ENCODE assay signal across 16 mouse cellular contexts in genomic region chr7:98186637-98187036, GRCm38 (mm10). TPM values are rescaled to one million over a fixed set of nuclear protein-coding genes. Genes with fewer than 3 reads are reported as not detected.
DNase-seq lines count a peak whose midpoint lies in the region; ATAC-seq lines count a peak whose summit lies in the region.
"Had no signal": no experiment of that assay in that cellular context is flagged by ENCODE, and none has a peak within 500 bp of the region (broad histone marks: within the 10 kb centered on the region; RNA-seq: fewer than 3 reads in every experiment).

No protein-coding gene starts in this region.

- H3K4me1 ChIP-seq in forebrain, embryonic 13.5 days, result peaks cover 31% of the 10 kb centered on the region
- peaks cover 2% of the 10 kb centered on the region; the same call in 1 of the 2 replicates for H3K4me1 ChIP-seq in hindbrain, embryonic 16.5 days (ENCODE audit: control insufficient read depth, insufficient read depth, low read depth, low read length)
- H3K4me1 ChIP-seq in neural tube, embryonic 15.5 days, result peaks cover 11% of the 10 kb centered on the region; the same call in 1 of the 2 replicates
- H3K4me1 ChIP-seq: limb, embryonic 12.5 days had no signal

- DNase-seq in retina, postnatal 1 day, result peak; percentile 84
- DNase-seq in retina, embryonic 14.5 days (ENCODE audit: low spot score), result no peak
- no peak for DNase-seq in lung, postnatal 25 days (ENCODE audit: low spot score)
- no peak for DNase-seq in kidney, adult 11 months
- DNase-seq in ovary, adult 18-20 months (ENCODE audit: low spot score), result no peak
- DNase-seq: adrenal gland, postnatal 25 days; cerebellum, adult 9-10 months; gastrocnemius, postnatal 10 days; kidney, postnatal 36 days; lung, adult 18-20 months had no signal

- WGBS in forebrain, embryonic 13.5 days, result 14% methylated on average over 8 of the region's 8 CpGs
- WGBS in hindbrain, embryonic 16.5 days, result 16% methylated on average over 8 of the region's 8 CpGs
- WGBS in neural tube, embryonic 15.5 days, result 23% methylated on average over 8 of the region's 8 CpGs

- peak; percentile 94 for ATAC-seq in forebrain, embryonic 13.5 days
- ATAC-seq in hindbrain, embryonic 16.5 days, result peak; percentile 80
- ATAC-seq in neural tube, embryonic 15.5 days (ENCODE audit: low FRiP score), result no peak

- no peak overlapping the region for H3K9ac ChIP-seq in forebrain, embryonic 13.5 days
- no peak overlapping the region for H3K9ac ChIP-seq in hindbrain, embryonic 16.5 days (ENCODE audit: low read depth, low read length)
- no peak overlapping the region for H3K9ac ChIP-seq in neural tube, embryonic 15.5 days (replicated peaks)
- H3K9ac ChIP-seq: heart, embryonic 13.5 days; limb, embryonic 12.5 days had no signal

- peaks cover 57% of the 10 kb centered on the region for H3K27me3 ChIP-seq in forebrain, embryonic 13.5 days
- peaks cover under 1% of the 10 kb centered on the region; the same call in 1 of the 2 replicates for H3K27me3 ChIP-seq in hindbrain, embryonic 16.5 days (replicated peaks; ENCODE audit: control insufficient read depth, insufficient read depth, low read length)
- peaks cover 2% of the 10 kb centered on the region; the same call in 1 of the 2 replicates for H3K27me3 ChIP-seq in neural tube, embryonic 15.5 days (replicated peaks)

- no peaks in the 10 kb centered on the region for H3K36me3 ChIP-seq in forebrain, embryonic 13.5 days (ENCODE audit: poor library complexity, severe bottlenecking)
- H3K36me3 ChIP-seq in hindbrain, embryonic 16.5 days (ENCODE audit: control insufficient read depth, insufficient read depth, low read length), result no peaks in the 10 kb centered on the region
- H3K36me3 ChIP-seq in neural tube, embryonic 15.5 days, result no peaks in the 10 kb centered on the region
- H3K36me3 ChIP-seq: heart, embryonic 13.5 days; limb, embryonic 12.5 days had no signal

- H3K4me3 ChIP-seq in forebrain, embryonic 13.5 days, result no peak overlapping the region
- H3K4me3 ChIP-seq in hindbrain, embryonic 16.5 days (ENCODE audit: low read length), result no peak overlapping the region
- no peak overlapping the region for H3K4me3 ChIP-seq in neural tube, embryonic 15.5 days (replicated peaks)
- H3K4me3 ChIP-seq: heart, embryonic 13.5 days; limb, embryonic 12.5 days had no signal

- H3K9me3 ChIP-seq in forebrain, embryonic 13.5 days (replicated peaks), result no peaks in the 10 kb centered on the region
- H3K9me3 ChIP-seq in hindbrain, embryonic 16.5 days (ENCODE audit: control insufficient read depth, low read length), result no peaks in the 10 kb centered on the region
- H3K9me3 ChIP-seq in neural tube, embryonic 15.5 days (replicated peaks), result no peaks in the 10 kb centered on the region
- H3K9me3 ChIP-seq: heart, embryonic 13.5 days; limb, embryonic 12.5 days had no signal

- H3K4me2 ChIP-seq in forebrain, embryonic 13.5 days, result no peak overlapping the region; the same call in 1 of the 2 replicates
- H3K4me2 ChIP-seq in hindbrain, embryonic 16.5 days (ENCODE audit: low read length), result no peak overlapping the region
- H3K4me2 ChIP-seq in neural tube, embryonic 15.5 days, result no peak overlapping the region
- H3K4me2 ChIP-seq: heart, embryonic 13.5 days; limb, embryonic 12.5 days had no signal

- no peak overlapping the region for H3K27ac ChIP-seq in forebrain, embryonic 13.5 days
- H3K27ac ChIP-seq in hindbrain, embryonic 16.5 days (ENCODE audit: low read depth, low read length), result no peak overlapping the region; the same call in 1 of the 2 replicates
- H3K27ac ChIP-seq in neural tube, embryonic 15.5 days (replicated peaks), result peak overlapping the region; percentile 49; the same call in 1 of the 2 replicates
- H3K27ac ChIP-seq: heart, embryonic 13.5 days; limb, embryonic 12.5 days had no signal

RNA-seq across cellular contexts. Expression of gene Capn5, which starts 8.6 kb away (rescaled TPM):
- 9.3 and 10.0 TPM in 2 replicates for polyA plus RNA-seq in forebrain, embryonic 13.5 days (2015; fragmentation: Nextera tagmentation; extraction: Ambion mirVana)
- 27.3 and 31.4 TPM in 2 replicates for polyA plus RNA-seq in hindbrain, embryonic 16.5 days (2015; fragmentation: Nextera tagmentation; extraction: Ambion mirVana)
- polyA plus RNA-seq in neural tube, embryonic 15.5 days (2015; fragmentation: Nextera tagmentation; extraction: Ambion mirVana), result 23.6 and 29.4 TPM in 2 replicates

RNA-seq across cellular contexts. Expression of gene B3gnt6, which starts 12.6 kb away (rescaled TPM):
- 0.09 and 0.12 TPM in 2 replicates for polyA plus RNA-seq in forebrain, embryonic 13.5 days (2015; fragmentation: Nextera tagmentation; extraction: Ambion mirVana)
- 0.55 and 0.78 TPM in 2 replicates for polyA plus RNA-seq in hindbrain, embryonic 16.5 days (2015; fragmentation: Nextera tagmentation; extraction: Ambion mirVana)
- polyA plus RNA-seq in neural tube, embryonic 15.5 days (2015; fragmentation: Nextera tagmentation; extraction: Ambion mirVana), result 0.49 and 0.77 TPM in 2 replicates
- polyA plus RNA-seq: heart, embryonic 13.5 days; intestine, embryonic 14.5 days; limb, embryonic 12.5 days had no signal

RNA-seq across cellular contexts. Expression of gene Omp, which starts 41.3 kb away (rescaled TPM):
- 0.42 and 0.52 TPM in 2 replicates for polyA plus RNA-seq in forebrain, embryonic 13.5 days (2015; fragmentation: Nextera tagmentation; extraction: Ambion mirVana)
- 0.34 and 0.37 TPM in 2 replicates for polyA plus RNA-seq in hindbrain, embryonic 16.5 days (2015; fragmentation: Nextera tagmentation; extraction: Ambion mirVana)
- 0.81 and 0.91 TPM in 2 replicates for polyA plus RNA-seq in neural tube, embryonic 15.5 days (2015; fragmentation: Nextera tagmentation; extraction: Ambion mirVana)
